Mouse (Mus musculus): ENCODE results near the gene Yap1.

- TF ChIP-seq POLR2A (IDR thresholded peaks at IDR 0.05; ENCODE audit: insufficient read depth, low read depth, low read length): no peak
- no peak for TF ChIP-seq CTCF (IDR thresholded peaks at IDR 0.05; ENCODE audit: insufficient read depth, low read depth, low read length)
These were observed 74.8 kb downstream of the Yap1 start for GRCm38 (mm10) chr9:7929552-7929951.

Data from olfactory bulb, adult 2 months (tissue).